ENCODE assay signal across 18 mouse cellular contexts in the genomic region with DNA sequence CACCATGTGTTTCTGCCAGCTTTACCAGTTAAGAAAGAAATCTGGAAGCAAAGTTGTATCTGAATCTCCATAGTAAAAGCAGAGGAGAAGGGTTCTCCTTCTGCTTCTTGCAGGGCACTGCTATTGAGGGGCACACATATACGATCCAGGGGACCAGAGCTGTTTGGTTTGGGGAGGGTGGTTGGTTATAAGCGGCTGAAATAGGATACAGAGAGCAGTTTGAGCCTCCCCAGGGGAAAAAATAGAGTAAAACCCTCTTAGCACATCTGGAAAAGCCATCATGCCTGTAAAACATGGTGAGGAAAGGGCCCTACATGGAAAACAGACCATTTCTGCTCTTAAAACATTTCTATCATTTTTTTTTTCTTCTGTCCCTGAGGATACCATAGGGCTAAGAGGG.
"Had no signal": no experiment of that assay in that cellular context is flagged by ENCODE, and none has a peak within 500 bp of the region (broad histone marks: within the 10 kb centered on the region; RNA-seq: fewer than 3 reads in every experiment).

No protein-coding gene starts in this region.

- DNase-seq: lung, embryonic 14.5 days; lung, postnatal 10 days; lung, postnatal 4 days; midbrain, embryonic 14.5 days; retina, postnatal 1 day; right cerebral cortex, adult 18-20 months; right cerebral cortex, postnatal 25 days; right cerebral cortex, postnatal 4 days; spleen, adult 18-20 months; thymus, adult 2 months; thymus, postnatal 25 days; thymus, postnatal 4 days had no signal

- H3K4me2 ChIP-seq: lung, embryonic 14.5 days; midbrain, embryonic 12.5 days; neural tube, embryonic 13.5 days; neural tube, embryonic 15.5 days had no signal

- ATAC-seq: midbrain, embryonic 16.5 days had no signal

- H3K4me1 ChIP-seq: midbrain, embryonic 10.5 days; midbrain, embryonic 12.5 days; neural tube, embryonic 13.5 days; neural tube, embryonic 15.5 days had no signal

- H3K9me3 ChIP-seq: midbrain, embryonic 10.5 days; midbrain, embryonic 12.5 days; neural tube, embryonic 13.5 days; neural tube, embryonic 15.5 days had no signal

- H3K9ac ChIP-seq: lung, embryonic 14.5 days; midbrain, embryonic 12.5 days; neural tube, embryonic 13.5 days; neural tube, embryonic 15.5 days had no signal

- H3K36me3 ChIP-seq: midbrain, embryonic 10.5 days; midbrain, embryonic 12.5 days; neural tube, embryonic 13.5 days; neural tube, embryonic 15.5 days had no signal

- H3K27ac ChIP-seq: midbrain, embryonic 10.5 days; midbrain, embryonic 12.5 days; neural tube, embryonic 13.5 days; neural tube, embryonic 15.5 days had no signal

- H3K4me3 ChIP-seq: midbrain, embryonic 10.5 days; midbrain, embryonic 12.5 days; myocyte; neural tube, embryonic 13.5 days; neural tube, embryonic 15.5 days had no signal

- H3K27me3 ChIP-seq: midbrain, embryonic 12.5 days; neural tube, embryonic 13.5 days; neural tube, embryonic 15.5 days had no signal
